Mouse (Mus musculus) ES-Bruce4 (cell line): Measurements from ENCODE around the gene Lrrc9. TPM values are rescaled to one million over a fixed set of nuclear protein-coding genes. Genes with fewer than 3 reads are reported as not detected.

Experiments used
- H3K27ac ChIP-seq: 2 replicates; pipeline ENCODE4 v1.5.1; 2012; ENCODE audit warnings: low read length, inconsistent platforms; ENCODE audit not compliant: insufficient read depth
- H3K27me3 ChIP-seq: 2 replicates; pipeline ENCODE4 v1.6.1; 2012; ENCODE audit warnings: mild to moderate bottlenecking, low read length, inconsistent platforms; ENCODE audit not compliant: control insufficient read depth, poor library complexity, insufficient read depth, severe bottlenecking
- H3K36me3 ChIP-seq: 2 replicates; pipeline ENCODE4 v1.6.1; 2012; ENCODE audit warnings: inconsistent platforms, mild to moderate bottlenecking, low read length, moderate library complexity; ENCODE audit not compliant: control insufficient read depth, poor library complexity, insufficient read depth, severe bottlenecking
- H3K4me1 ChIP-seq: one replicate; pipeline ENCODE4 v1.8.1; 2011; ENCODE audit warnings: low read length; ENCODE audit not compliant: control insufficient read depth, insufficient read depth
- H3K4me3 ChIP-seq: 2 replicates; pipeline ENCODE4 v1.5.1; 2011; ENCODE audit warnings: low read depth, mild to moderate bottlenecking, low read length
- H3K9ac ChIP-seq: 2 replicates; pipeline ENCODE4 v1.6.1; 2012; ENCODE audit warnings: low read depth, mild to moderate bottlenecking, inconsistent platforms; ENCODE audit not compliant: poor library complexity, severe bottlenecking
- H3K9me3 ChIP-seq: replicated peaks from 2 replicates; pipeline ENCODE4 v1.6.1; 2012; ENCODE audit warnings: mild to moderate bottlenecking, low read length, inconsistent platforms; ENCODE audit not compliant: control insufficient read depth, poor library complexity, insufficient read depth, severe bottlenecking
- CTCF ChIP-seq: IDR thresholded peaks from one replicate; pipeline ENCODE4 v1.8.1; 2011; ENCODE audit warnings: low read depth, low read length
- EP300 ChIP-seq: IDR thresholded peaks from 2 replicates; pipeline ENCODE4 v1.6.1; 2011; ENCODE audit warnings: low read depth, low read length; ENCODE audit not compliant: insufficient read depth
- POLR2A ChIP-seq: IDR thresholded peaks from one replicate; pipeline ENCODE4 v1.8.1; 2011; ENCODE audit warnings: low read length; ENCODE audit not compliant: insufficient read depth
- polyA plus RNA-seq: library from polyadenylated mRNA; stranded (reverse); fragments of >200 nt; gene quantifications from 2 replicates; pipeline ENCODE4 v1.2.4, GENCODE M21; 2011; ENCODE audit warnings: low read depth; ENCODE audit not compliant: missing spikeins, insufficient read depth, insufficient read length

Lrrc9 gene
- polyA plus RNA-seq, 1 experiment, result 4.6 TPM

DNA sequence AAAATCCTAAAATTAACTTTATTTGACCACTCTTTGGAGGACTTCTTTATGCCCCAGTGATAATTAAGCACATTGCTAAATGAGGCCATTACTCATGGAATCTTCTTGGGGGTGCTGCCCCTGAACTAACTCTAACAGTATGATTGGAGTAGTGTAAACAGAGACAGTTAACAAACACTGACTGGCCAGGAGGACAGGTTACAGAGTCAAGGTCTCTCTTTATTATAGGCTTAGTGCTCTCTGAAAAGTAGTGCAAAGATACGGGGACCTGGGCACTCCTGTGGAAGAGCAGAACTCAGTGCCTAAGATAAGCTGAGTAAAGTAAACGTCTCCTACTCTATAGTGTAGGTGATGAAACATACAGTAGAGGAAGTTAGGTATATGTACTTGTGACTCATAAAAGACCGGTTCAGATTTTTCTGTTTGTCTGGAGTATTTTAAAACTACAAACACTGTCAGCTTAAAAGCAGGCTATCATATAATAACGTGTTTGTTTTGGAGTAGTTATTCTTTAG, 122.7 kb downstream of the Lrrc9 start:
- no peak overlapping the region for H3K9ac ChIP-seq
- H3K4me3 ChIP-seq, result no peak overlapping the region
- H3K4me1 ChIP-seq, result no peaks in the 10 kb centered on the region
- no peaks in the 10 kb centered on the region for H3K9me3 ChIP-seq
- no peaks in the 10 kb centered on the region for H3K36me3 ChIP-seq
- TF ChIP-seq EP300, result no peak
- no peak for TF ChIP-seq POLR2A
- no peak for TF ChIP-seq CTCF
- H3K27me3 ChIP-seq, result no peaks in the 10 kb centered on the region
- no peak overlapping the region for H3K27ac ChIP-seq

Other genes starting within 250 kb of the Lrrc9 start
- 6.3 and 6.6 TPM in 2 replicates for gene Rtn1, start 32.8 kb upstream of the Lrrc9 start, polyA plus RNA-seq
- gene Pcnx4, start 94.5 kb downstream of the Lrrc9 start, polyA plus RNA-seq, result 11.4 and 13.0 TPM in 2 replicates
- 5.1 and 10.6 TPM in 2 replicates for gene Gm4756, start 207.8 kb downstream of the Lrrc9 start, polyA plus RNA-seq
- 38.0 and 42.7 TPM in 2 replicates for gene Dhrs7, start 223.0 kb downstream of the Lrrc9 start, polyA plus RNA-seq